Mouse (Mus musculus) B cell, adult 62 days (primary cell): ENCODE measurements around the gene Ankrd42. TPM values are rescaled to one million over a fixed set of nuclear protein-coding genes. Genes with fewer than 3 reads are reported as not detected.

Experiments
- total RNA-seq: library from RNA; stranded (reverse); gene quantifications from 4 replicates; pipeline ENCODE4 v1.2.4, GENCODE M21; 2023

Gene Ankrd42
- 0.35 to 0.55 TPM (median 0.43 TPM) in 4 replicates for total RNA-seq

DNA sequence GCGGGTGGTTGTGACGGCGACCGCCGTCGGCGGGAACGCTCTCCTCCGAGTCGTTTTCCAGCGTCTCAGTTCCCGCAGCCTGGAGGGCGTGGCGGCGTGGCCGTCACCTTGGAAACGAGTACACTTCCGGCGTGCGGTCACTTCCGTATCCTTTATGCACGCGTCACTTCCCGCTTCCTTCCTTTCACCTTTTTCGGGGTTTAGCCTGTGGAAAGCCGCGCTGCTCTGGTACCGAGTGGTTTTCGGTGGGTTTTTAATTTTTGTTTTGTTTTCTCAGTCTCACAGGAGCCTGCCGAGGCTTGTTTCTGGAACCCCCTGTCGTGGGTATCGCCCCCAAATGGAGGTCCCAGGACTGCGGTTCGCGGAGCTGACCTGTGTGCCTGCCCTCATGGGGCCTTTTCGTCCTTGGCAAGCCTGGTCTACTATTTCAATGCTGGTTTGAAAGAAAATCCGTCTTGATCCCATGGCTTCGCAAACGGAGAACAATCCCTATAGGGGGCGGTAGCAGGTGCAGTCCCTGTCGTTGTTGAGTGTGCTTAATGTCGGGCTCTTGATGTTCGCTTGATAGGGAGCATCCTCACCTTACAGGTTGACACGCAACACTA is at the start of gene Ankrd42:
Gene Ankrd42, minus strand, starts transcription at position 122 of the 605 bp plus-strand sequence.

DNA sequence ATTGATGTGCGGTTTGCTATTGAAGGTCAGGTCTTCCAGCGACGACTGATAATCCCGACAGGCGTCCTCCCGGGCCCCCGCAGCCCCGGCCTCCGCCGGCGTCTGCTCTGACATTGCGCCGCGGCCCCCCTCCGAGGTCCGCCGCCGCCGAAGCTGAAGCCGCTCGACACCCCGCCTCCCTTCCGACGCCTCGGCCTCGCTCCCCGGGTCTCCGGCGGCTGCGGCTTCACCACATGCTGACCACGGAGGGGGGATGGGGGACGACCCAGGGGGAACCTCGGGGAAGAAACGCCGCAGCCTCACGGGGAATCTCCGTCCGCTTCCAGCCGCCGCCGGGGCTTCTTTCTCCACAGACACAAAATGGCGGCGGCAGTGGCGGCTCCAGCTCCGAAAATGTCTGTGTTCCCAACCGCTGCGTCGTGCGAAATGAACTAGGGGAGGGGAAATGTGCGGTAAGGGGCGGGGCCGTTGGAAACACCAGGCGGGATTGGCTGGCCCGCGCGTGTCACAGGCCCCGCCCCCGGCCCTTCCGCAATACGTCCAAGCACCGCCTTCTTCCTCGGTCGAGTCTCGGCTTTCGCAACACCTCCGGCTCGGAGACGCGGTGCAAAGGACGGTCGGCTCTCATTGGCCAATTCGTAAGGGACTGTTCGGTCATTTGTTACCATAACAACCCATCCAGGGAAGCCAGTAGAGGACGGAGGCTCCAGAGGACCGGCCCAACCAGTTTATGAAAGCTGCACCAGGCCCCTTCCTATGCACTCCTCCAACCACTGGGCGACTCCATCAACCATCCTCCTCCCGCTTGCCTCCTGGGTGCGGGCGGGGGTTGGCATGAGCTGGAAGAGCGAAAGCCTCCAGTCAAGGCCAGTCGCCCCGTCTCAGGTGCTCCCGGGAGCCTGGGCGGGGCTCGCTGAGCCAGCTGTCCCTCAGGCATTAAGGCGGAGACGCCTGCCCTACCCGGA is 32.8 kb upstream of the Ankrd42 start, which contains the start of gene Pcf11:
Gene Pcf11, minus strand, starts transcription at position 428 of the 965 bp plus-strand sequence.

DNA sequence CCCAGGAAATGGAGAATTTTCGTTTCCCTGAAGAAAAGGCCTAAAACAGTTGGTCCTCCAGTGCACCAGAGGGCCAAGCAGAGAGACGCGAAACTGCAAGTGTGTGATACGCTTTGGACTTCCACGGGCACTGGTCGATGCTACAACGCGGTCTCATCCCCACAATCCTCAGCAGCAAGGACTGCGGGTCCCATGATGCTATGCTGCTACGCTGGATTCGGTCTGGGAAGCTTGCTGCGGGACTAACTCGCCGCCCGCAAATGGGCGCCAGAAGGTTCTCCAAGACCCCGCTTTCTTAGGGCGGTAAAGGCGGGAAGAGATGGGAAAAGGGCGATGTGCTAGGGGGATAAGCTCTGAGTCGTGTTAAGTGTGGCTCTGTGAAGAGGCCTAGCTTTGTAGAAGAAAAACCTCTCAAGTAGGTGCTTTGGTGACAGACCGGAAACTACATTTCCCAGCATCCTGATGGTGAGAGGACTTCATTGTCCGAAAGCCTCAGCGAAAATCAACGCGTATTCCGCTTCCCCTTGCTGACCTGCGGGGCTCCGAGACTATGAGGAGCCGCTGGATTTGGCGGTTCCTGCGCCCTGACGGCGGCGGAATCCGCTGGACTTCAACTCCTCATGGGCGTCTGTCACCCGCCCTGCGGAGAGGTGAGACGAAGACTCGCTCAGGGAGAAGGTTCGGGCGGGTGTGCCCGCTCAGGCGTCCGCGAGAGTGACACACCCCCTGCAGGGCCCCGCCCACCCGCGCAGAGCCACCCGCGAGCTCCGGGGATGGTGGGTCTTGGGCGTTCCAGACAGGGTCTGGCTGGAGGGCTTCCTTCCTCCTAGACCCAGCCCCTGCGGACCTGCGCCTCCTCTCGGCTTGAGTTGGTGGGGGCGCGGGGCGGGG is 75.7 kb downstream of the Ankrd42 start, which contains the start of gene Ccdc90b:
Gene Ccdc90b, plus strand, starts transcription at position 164 of the 891 bp plus-strand sequence.

Other genes with a start within 250 kb of the Ankrd42 start
- 6.3 to 7.6 TPM (median 6.9 TPM) in 4 replicates for gene Ccdc90b, start 76.0 kb downstream of the Ankrd42 start, total RNA-seq
- 328 to 355 TPM (median 339 TPM) in 4 replicates for gene Pcf11, start 32.8 kb upstream of the Ankrd42 start, total RNA-seq
- gene Rab30, start 104.5 kb upstream of the Ankrd42 start, total RNA-seq, result 95.7 to 109 TPM (median 103 TPM) in 4 replicates
- 2.0 to 4.9 TPM (median 4.3 TPM) in 4 replicates for gene Ddias, start 237.1 kb upstream of the Ankrd42 start, total RNA-seq
- 43.7 to 48.5 TPM (median 46.7 TPM) in 4 replicates for gene Prcp, start 237.3 kb upstream of the Ankrd42 start, total RNA-seq